Mouse (Mus musculus) ES-E14 (cell line): ENCODE measurements around the gene Rfx4.

Source experiments
- CHD2 ChIP-seq: IDR thresholded peaks from 2 replicates; pipeline ENCODE4 v1.6.1; 2014; ENCODE audit warnings: mild to moderate bottlenecking, low read depth, low read length, inconsistent platforms
- HCFC1 ChIP-seq: IDR thresholded peaks from 2 replicates; pipeline ENCODE4 v1.6.1; 2012; ENCODE audit warnings: low read length, inconsistent platforms, borderline replicate concordance; ENCODE audit not compliant: insufficient read depth
- MAFK ChIP-seq: IDR thresholded peaks from 2 replicates; pipeline ENCODE4 v1.6.1; 2014; ENCODE audit warnings: mild to moderate bottlenecking, low read depth, low read length, inconsistent platforms; ENCODE audit not compliant: insufficient read depth
- ZC3H11A ChIP-seq: IDR thresholded peaks from 2 replicates; pipeline ENCODE4 v1.6.1; 2012; ENCODE audit warnings: low read depth, mild to moderate bottlenecking, inconsistent platforms, low read length, borderline replicate concordance
- ZNF384 ChIP-seq: IDR thresholded peaks from 2 replicates; pipeline ENCODE4 v1.6.1; 2012; ENCODE audit warnings: low read depth, low read length, inconsistent platforms

- TF ChIP-seq ZNF384 (no peak), ZC3H11A (no peak), MAFK (no peak), HCFC1 (no peak), CHD2 (no peak)
Measured at GRCm38 (mm10) chr10:84754851-84755785, 744 bp upstream of the Rfx4 start.
